In the genomic region with DNA sequence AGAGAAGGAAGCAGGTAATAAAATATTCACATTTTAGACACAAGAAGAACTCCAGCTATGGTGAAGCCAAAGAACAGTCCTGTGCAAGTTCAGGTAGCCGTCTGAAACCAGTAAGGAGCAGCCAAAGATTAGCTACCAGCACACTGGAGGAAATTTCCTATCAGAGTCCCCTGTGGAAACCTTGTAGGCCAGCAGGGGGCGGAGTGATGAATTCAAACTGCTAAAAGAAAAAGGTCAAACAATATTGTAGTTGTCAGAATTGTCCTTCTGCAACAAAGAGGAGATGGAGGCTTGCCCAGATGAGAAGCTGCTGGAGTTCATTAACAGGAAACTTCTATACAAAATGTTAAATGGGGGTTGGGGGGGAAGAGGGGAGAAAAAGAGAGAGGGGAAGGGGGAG, we compare ENCODE assay signal across 8 mouse cellular contexts.
A peak's percentile ranks its signal among the peaks of the same experiment; 100 is the strongest.
DNase-seq lines count a peak whose midpoint lies in the region; ATAC-seq lines count a peak whose summit lies in the region.

No protein-coding gene starts in this region.

- intact Hi-C loops in heart, postnatal 36 days (cut with DNase I), result loop anchor here (1.0 to 2.0 kb wide), 2 partner anchors 674 to 927 kb away; no protein-coding TSS in a partner anchor

- ATAC-seq in heart, embryonic 11.5 days (replicated peaks; ENCODE audit: insufficient number of reproducible peaks, low FRiP score, low TSS enrichment), result no peak
- no peak for ATAC-seq in limb, embryonic 11.5 days (ENCODE audit: insufficient number of reproducible peaks, low FRiP score, low TSS enrichment, low read depth)

- no peak overlapping the region for H3K4me2 ChIP-seq in heart, embryonic 11.5 days
- no peak overlapping the region for H3K4me2 ChIP-seq in limb, embryonic 11.5 days (ENCODE audit: low read depth, severe bottlenecking)

- H3K36me3 ChIP-seq in heart, embryonic 11.5 days (ENCODE audit: control insufficient read depth, insufficient read depth, low read length), result no peaks in the 10 kb centered on the region
- H3K36me3 ChIP-seq in limb, embryonic 11.5 days (ENCODE audit: control insufficient read depth, insufficient read depth, low read length), result no peaks in the 10 kb centered on the region

- H3K9ac ChIP-seq in heart, embryonic 11.5 days (ENCODE audit: low read depth, low read length), result no peak overlapping the region
- no peak overlapping the region for H3K9ac ChIP-seq in limb, embryonic 11.5 days (ENCODE audit: low read length)

- H3K4me1 ChIP-seq in heart, embryonic 11.5 days (ENCODE audit: control insufficient read depth, insufficient read depth, low read length), result no peaks in the 10 kb centered on the region
- no peaks in the 10 kb centered on the region for H3K4me1 ChIP-seq in limb, embryonic 11.5 days (ENCODE audit: control insufficient read depth, insufficient read depth, low read length)

- H3K9me3 ChIP-seq in heart, embryonic 11.5 days (replicated peaks; ENCODE audit: control insufficient read depth, low read length), result no peaks in the 10 kb centered on the region
- no peaks in the 10 kb centered on the region for H3K9me3 ChIP-seq in limb, embryonic 11.5 days (ENCODE audit: control insufficient read depth, low read length)

- H3K4me3 ChIP-seq in heart, embryonic 11.5 days (ENCODE audit: low read depth, low read length), result no peak overlapping the region
- no peak overlapping the region for H3K4me3 ChIP-seq in limb, embryonic 11.5 days (ENCODE audit: low read depth, low read length)

- 28% methylated on average over 2 of the region's 2 CpGs for WGBS in heart, embryonic 11.5 days (ENCODE audit: insufficient replicate concordance)
- 28% methylated on average over 2 of the region's 2 CpGs for whole genome bisulfite sequencing in limb, embryonic 11.5 days

- peak; percentile 29 to 55 for DNase-seq in heart, postnatal 36 days
- peak; percentile 30 for DNase-seq in ES-CJ7 (ENCODE audit: low read depth, low spot score)
- DNase-seq in adrenal gland, adult 2 months, result peak; percentile 75
- peak; percentile 67 for DNase-seq in heart, postnatal 4 days
- peak; percentile 69 for DNase-seq in limb, embryonic 11.5 days (ENCODE audit: low spot score)
- peak; percentile 56 for DNase-seq in right cerebral cortex, postnatal 4 days
- no peak for DNase-seq in spleen, adult 12 weeks (ENCODE audit: low spot score)

- no peak overlapping the region for H3K27ac ChIP-seq in heart, embryonic 11.5 days (ENCODE audit: low read depth, low read length)
- no peak overlapping the region for H3K27ac ChIP-seq in limb, embryonic 11.5 days (replicated peaks; ENCODE audit: low read depth, low read length)

- no peaks in the 10 kb centered on the region for H3K27me3 ChIP-seq in heart, embryonic 11.5 days (ENCODE audit: control insufficient read depth, insufficient read depth, low read length)
- H3K27me3 ChIP-seq in limb, embryonic 11.5 days (ENCODE audit: control insufficient read depth, insufficient read depth, low read length), result no peaks in the 10 kb centered on the region
